Mouse (Mus musculus): ENCODE measurements at regions not wholly inside any gene's neighbourhood (a gene's known extent, or its start where the extent isn't known, plus 50 kb on each side); places are given as distances from the start of the nearest gene placed in this dataset.

DNA sequence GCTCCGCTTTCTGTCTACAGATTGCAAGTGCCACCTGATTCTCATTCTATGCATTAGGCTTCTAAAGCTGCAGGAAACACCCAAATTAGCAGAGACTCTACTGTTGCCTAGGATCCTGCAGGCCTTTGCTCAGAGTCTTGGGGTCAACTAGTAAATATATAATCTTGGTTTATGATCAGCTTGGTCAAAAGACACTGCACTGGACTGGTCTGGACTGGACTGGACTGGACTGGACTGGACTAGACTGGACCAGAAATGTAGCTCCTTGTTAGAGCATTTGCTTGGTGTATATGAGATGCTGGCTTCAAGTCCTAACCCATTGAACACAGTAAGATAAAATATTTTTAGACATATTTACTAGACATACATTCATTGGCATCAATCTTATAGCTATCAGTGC is 53.7 kb upstream of the Car8 start:
- TF ChIP-seq CTCF (IDR thresholded peaks at IDR 0.05; ENCODE audit: control insufficient read depth, insufficient read depth, low read length) (no peak), POLR2A (IDR thresholded peaks at IDR 0.05; ENCODE audit: borderline replicate concordance, control insufficient read depth, low read depth, low read length) (no peak)

Measured in bone marrow, adult 2 months (tissue).